Comparison of ENCODE assay signal across 12 mouse cellular contexts in the genomic region with DNA sequence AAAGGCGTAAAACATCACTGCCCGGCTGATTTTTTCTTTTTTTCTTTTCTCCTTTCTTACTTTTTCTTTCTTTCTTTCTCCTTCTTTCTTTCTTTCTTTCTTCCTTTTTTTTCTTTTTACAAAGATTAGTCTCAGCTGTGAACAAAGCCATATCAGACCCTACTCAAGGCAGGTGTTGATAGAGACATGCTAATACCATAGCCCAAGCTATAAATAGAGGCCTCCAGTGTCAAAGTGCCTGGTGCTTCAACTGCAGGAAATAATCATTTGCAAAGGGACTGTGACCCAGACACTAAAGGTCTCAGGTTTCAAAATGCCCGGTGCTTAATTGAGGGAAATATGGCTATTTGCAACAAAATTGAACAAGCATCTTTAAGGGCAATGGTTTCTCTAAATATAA.
"Had no signal": no experiment of that assay in that cellular context is flagged by ENCODE, and none has a peak within 500 bp of the region (broad histone marks: within the 10 kb centered on the region; RNA-seq: fewer than 3 reads in every experiment).

No protein-coding gene starts in this region.

- H3K4me1 ChIP-seq: limb, embryonic 15.5 days had no signal

- H3K4me2 ChIP-seq: limb, embryonic 15.5 days; liver, embryonic 12.5 days; lung, embryonic 14.5 days had no signal

- H3K36me3 ChIP-seq: limb, embryonic 15.5 days; liver, embryonic 12.5 days; midbrain, embryonic 12.5 days; neural tube, embryonic 13.5 days had no signal

- H3K27ac ChIP-seq: left cerebral cortex, adult 2 months; limb, embryonic 15.5 days; liver, embryonic 12.5 days; midbrain, embryonic 12.5 days; neural tube, embryonic 13.5 days had no signal

- H3K27me3 ChIP-seq: limb, embryonic 15.5 days; liver, embryonic 12.5 days; midbrain, embryonic 12.5 days; neural tube, embryonic 13.5 days had no signal

- H3K9ac ChIP-seq: limb, embryonic 15.5 days; liver, embryonic 12.5 days; lung, embryonic 14.5 days; midbrain, embryonic 12.5 days had no signal

- ATAC-seq: liver, embryonic 12.5 days; midbrain, embryonic 16.5 days had no signal

- H3K9me3 ChIP-seq: limb, embryonic 15.5 days; liver, embryonic 12.5 days; midbrain, embryonic 12.5 days; neural tube, embryonic 13.5 days had no signal

- DNase-seq: kidney, postnatal 25 days; lung, embryonic 14.5 days; lung, postnatal 10 days; lung, postnatal 4 days; right cerebral cortex, postnatal 14 days; thymus, postnatal 4 days had no signal

- H3K4me3 ChIP-seq: left cerebral cortex, adult 2 months; limb, embryonic 15.5 days; liver, embryonic 12.5 days; midbrain, embryonic 12.5 days; neural tube, embryonic 13.5 days had no signal
